Mouse (Mus musculus): ENCODE data around the gene Mpv17l2. TPM values are rescaled to one million over a fixed set of nuclear protein-coding genes. Genes with fewer than 3 reads are reported as not detected.

The Mpv17l2 gene
- polyA plus RNA-seq, 1 experiment from 2014 or later, result 41.7 TPM

GRCm38 (mm10) chr8:70773410-70773809, 12.7 kb upstream of the Mpv17l2 start:
- no peak for ATAC-seq (ENCODE audit: insufficient number of reproducible peaks, low FRiP score, low TSS enrichment, low read depth)
- H3K4me2 ChIP-seq (replicated peaks), result peak overlapping the region; percentile 38

GRCm38 (mm10) chr8:70772890-70773289, 12.1 kb upstream of the Mpv17l2 start:
- Histone ChIP-seq H3K27me3 (no peaks in the 10 kb centered on the region), H3K4me3 (replicated peaks) (no peak overlapping the region), H3K9me3 (replicated peaks) (no peaks in the 10 kb centered on the region), H3K36me3 (peaks cover 41% of the 10 kb centered on the region), H3K4me2 (replicated peaks) (peak overlapping the region; percentile 38; the same call in 1 of the 2 replicates), H3K9ac (no peak overlapping the region), H3K4me1 (peaks cover 50% of the 10 kb centered on the region), H3K27ac (replicated peaks) (peak overlapping the region; percentile 69)
- no peak for ATAC-seq (ENCODE audit: insufficient number of reproducible peaks, low FRiP score, low TSS enrichment, low read depth)
- WGBS, result 80% methylated on average over 9 of the region's 9 CpGs

More at GRCm38 (mm10) chr8:70773410-70773809, 12.7 kb upstream of the Mpv17l2 start:
- Histone ChIP-seq H3K9ac (no peak overlapping the region), H3K4me3 (replicated peaks) (peak overlapping the region; percentile 2; the same call in 1 of the 2 replicates), H3K27me3 (no peaks in the 10 kb centered on the region), H3K27ac (replicated peaks) (peak overlapping the region; percentile 69), H3K36me3 (peaks cover 39% of the 10 kb centered on the region), H3K9me3 (replicated peaks) (no peaks in the 10 kb centered on the region), H3K4me1 (peaks cover 55% of the 10 kb centered on the region)
- 42% methylated on average over 5 of the region's 5 CpGs for WGBS

- H3K4me3 ChIP-seq (replicated peaks), result no peak overlapping the region
- 92% methylated on average over 13 of the region's 13 CpGs for WGBS
Measured at GRCm38 (mm10) chr8:70772075-70772474, 11.3 kb upstream of the Mpv17l2 start.

GRCm38 (mm10) chr8:70771217-70771616, 10.5 kb upstream of the Mpv17l2 start:
- H3K27me3 ChIP-seq, result no peaks in the 10 kb centered on the region
- no peak overlapping the region for H3K4me2 ChIP-seq (replicated peaks)
- peaks cover 56% of the 10 kb centered on the region for H3K4me1 ChIP-seq
- no peak overlapping the region for H3K4me3 ChIP-seq (replicated peaks)
- H3K9ac ChIP-seq, result no peak overlapping the region
- H3K36me3 ChIP-seq, result peaks cover 45% of the 10 kb centered on the region
- 83% methylated on average over 7 of the region's 7 CpGs for WGBS
- no peak overlapping the region for H3K27ac ChIP-seq (replicated peaks)
- no peak for ATAC-seq (ENCODE audit: insufficient number of reproducible peaks, low FRiP score, low TSS enrichment, low read depth)
- H3K9me3 ChIP-seq (replicated peaks), result no peaks in the 10 kb centered on the region

More at GRCm38 (mm10) chr8:70772075-70772474, 11.3 kb upstream of the Mpv17l2 start:
- Histone ChIP-seq H3K9ac (no peak overlapping the region), H3K4me1 (peaks cover 47% of the 10 kb centered on the region), H3K9me3 (replicated peaks) (no peaks in the 10 kb centered on the region), H3K27me3 (no peaks in the 10 kb centered on the region), H3K27ac (replicated peaks) (no peak overlapping the region), H3K36me3 (peaks cover 45% of the 10 kb centered on the region), H3K4me2 (replicated peaks) (no peak overlapping the region)
- ATAC-seq (ENCODE audit: insufficient number of reproducible peaks, low FRiP score, low TSS enrichment, low read depth), result no peak

GRCm38 (mm10) chr8:70770748-70771147, 10.0 kb upstream of the Mpv17l2 start:
- 91% methylated on average over 13 of the region's 13 CpGs for WGBS
- Histone ChIP-seq H3K27ac (replicated peaks) (no peak overlapping the region), H3K4me2 (replicated peaks) (no peak overlapping the region), H3K4me3 (replicated peaks) (no peak overlapping the region), H3K4me1 (peaks cover 57% of the 10 kb centered on the region), H3K9me3 (replicated peaks) (no peaks in the 10 kb centered on the region), H3K36me3 (peaks cover 45% of the 10 kb centered on the region), H3K9ac (no peak overlapping the region), H3K27me3 (no peaks in the 10 kb centered on the region)
- ATAC-seq (ENCODE audit: insufficient number of reproducible peaks, low FRiP score, low TSS enrichment, low read depth), result no peak

- Histone ChIP-seq H3K27me3 (no peaks in the 10 kb centered on the region), H3K9ac (no peak overlapping the region), H3K4me2 (replicated peaks) (no peak overlapping the region), H3K36me3 (peaks cover 45% of the 10 kb centered on the region), H3K4me3 (replicated peaks) (no peak overlapping the region), H3K9me3 (replicated peaks) (no peaks in the 10 kb centered on the region), H3K27ac (replicated peaks) (no peak overlapping the region), H3K4me1 (peaks cover 55% of the 10 kb centered on the region)
- ATAC-seq (ENCODE audit: insufficient number of reproducible peaks, low FRiP score, low TSS enrichment, low read depth), result no peak
- 71% methylated on average over 12 of the region's 12 CpGs for WGBS
Measured at GRCm38 (mm10) chr8:70769858-70770257, 9.1 kb upstream of the Mpv17l2 start.

GRCm38 (mm10) chr8:70769359-70769758, 8.6 kb upstream of the Mpv17l2 start:
- Histone ChIP-seq H3K9ac (no peak overlapping the region), H3K36me3 (peaks cover 45% of the 10 kb centered on the region), H3K4me3 (replicated peaks) (no peak overlapping the region)

GRCm38 (mm10) chr8:70768956-70769355, 8.2 kb upstream of the Mpv17l2 start:
- Histone ChIP-seq H3K9me3 (replicated peaks) (no peaks in the 10 kb centered on the region), H3K9ac (no peak overlapping the region), H3K4me3 (replicated peaks) (no peak overlapping the region), H3K4me1 (peaks cover 46% of the 10 kb centered on the region), H3K27me3 (no peaks in the 10 kb centered on the region), H3K4me2 (replicated peaks) (no peak overlapping the region), H3K27ac (replicated peaks) (no peak overlapping the region), H3K36me3 (peaks cover 45% of the 10 kb centered on the region)
- ATAC-seq (ENCODE audit: insufficient number of reproducible peaks, low FRiP score, low TSS enrichment, low read depth), result no peak
- 85% methylated on average over 16 of the region's 16 CpGs for WGBS

More at GRCm38 (mm10) chr8:70769359-70769758, 8.6 kb upstream of the Mpv17l2 start:
- ATAC-seq (ENCODE audit: insufficient number of reproducible peaks, low FRiP score, low TSS enrichment, low read depth), result peak; percentile 41
- 4% methylated on average over 26 of the region's 26 CpGs for WGBS
- no peaks in the 10 kb centered on the region for H3K27me3 ChIP-seq
- H3K9me3 ChIP-seq (replicated peaks), result no peaks in the 10 kb centered on the region
- H3K4me2 ChIP-seq (replicated peaks), result no peak overlapping the region
- no peak overlapping the region for H3K27ac ChIP-seq (replicated peaks)
- peaks cover 50% of the 10 kb centered on the region for H3K4me1 ChIP-seq

- 93% methylated on average over 32 of the region's 32 CpGs for WGBS
- H3K36me3 ChIP-seq, result peaks cover 51% of the 10 kb centered on the region
- no peak for ATAC-seq (ENCODE audit: insufficient number of reproducible peaks, low FRiP score, low TSS enrichment, low read depth)
- H3K27me3 ChIP-seq, result no peaks in the 10 kb centered on the region
- H3K27ac ChIP-seq (replicated peaks), result no peak overlapping the region
- peaks cover 39% of the 10 kb centered on the region for H3K4me1 ChIP-seq
- no peak overlapping the region for H3K4me3 ChIP-seq (replicated peaks)
- no peak overlapping the region for H3K9ac ChIP-seq
- H3K4me2 ChIP-seq (replicated peaks), result no peak overlapping the region
- no peaks in the 10 kb centered on the region for H3K9me3 ChIP-seq (replicated peaks)
Measured at GRCm38 (mm10) chr8:70768231-70768776, 7.6 kb upstream of the Mpv17l2 start.

- WGBS, result 78% methylated on average over 6 of the region's 6 CpGs
- ATAC-seq (ENCODE audit: insufficient number of reproducible peaks, low FRiP score, low TSS enrichment, low read depth), result no peak
- H3K4me2 ChIP-seq (replicated peaks), result no peak overlapping the region
- H3K9me3 ChIP-seq (replicated peaks), result no peaks in the 10 kb centered on the region
- peaks cover 31% of the 10 kb centered on the region for H3K4me1 ChIP-seq
- H3K27ac ChIP-seq (replicated peaks), result 0 out of 2 replicates have a peak overlapping the region, but pooled peaks have one; percentile 1
- H3K36me3 ChIP-seq, result peaks cover 45% of the 10 kb centered on the region
- H3K4me3 ChIP-seq (replicated peaks), result no peak overlapping the region
- no peaks in the 10 kb centered on the region for H3K27me3 ChIP-seq
- no peak overlapping the region for H3K9ac ChIP-seq
Measured at GRCm38 (mm10) chr8:70767503-70767902, 6.8 kb upstream of the Mpv17l2 start.

GRCm38 (mm10) chr8:70766571-70767440, 6.1 kb upstream of the Mpv17l2 start:
- H3K36me3 ChIP-seq, result peaks cover 39% of the 10 kb centered on the region
- WGBS, result 7% methylated on average over 21 of the region's 21 CpGs
- peak overlapping the region; percentile 48 for H3K4me3 ChIP-seq (replicated peaks)
- H3K9me3 ChIP-seq (replicated peaks), result no peaks in the 10 kb centered on the region
- H3K27ac ChIP-seq (replicated peaks), result peak overlapping the region; percentile 48; the same call in 1 of the 2 replicates
- peak overlapping the region; percentile 91 for H3K4me2 ChIP-seq (replicated peaks)
- H3K9ac ChIP-seq, result peak overlapping the region; percentile 42
- ATAC-seq (ENCODE audit: insufficient number of reproducible peaks, low FRiP score, low TSS enrichment, low read depth), result peak; percentile 5; the same call in 1 of the 2 replicates
- H3K4me1 ChIP-seq, result peaks cover 28% of the 10 kb centered on the region
- no peaks in the 10 kb centered on the region for H3K27me3 ChIP-seq

All from embryonic facial prominence, embryonic 15.5 days (tissue).